Mouse (Mus musculus) hindbrain, embryonic 11.5 days (tissue): ENCODE results near the gene Tsen34. TPM values are rescaled to one million over a fixed set of nuclear protein-coding genes. Genes with fewer than 3 reads are reported as not detected.
A peak's percentile ranks its signal among the peaks of the same experiment; 100 is the strongest.

Experiments
- ATAC-seq: fragments of 200-750 bp; cut with Nextera tagmentation; 2 replicates; pipeline ENCODE4 v1.8.0; 2017; ENCODE audit warnings: mild to moderate bottlenecking, moderate TSS enrichment, moderate library complexity; ENCODE audit not compliant: low FRiP score
- DNase-seq: peaks from one replicate; pipeline ENCODE4 v3.0.0-alpha.2; 2015; ENCODE audit warnings: low spot score
- H3K27ac ChIP-seq: fragments of 300-500 bp; sonication (generic); 2 replicates; pipeline ENCODE4 v1.5.1; 2014; ENCODE audit warnings: mild to moderate bottlenecking, low read depth, low read length
- H3K27me3 ChIP-seq: fragments of 300-500 bp; sonication (generic); 2 replicates; pipeline ENCODE4 v1.6.1; 2014; ENCODE audit warnings: mild to moderate bottlenecking, low read length, moderate library complexity, mixed read lengths; ENCODE audit not compliant: control insufficient read depth, insufficient read depth
- H3K36me3 ChIP-seq: fragments of 300-500 bp; sonication (generic); 2 replicates; pipeline ENCODE4 v1.6.1; 2014; ENCODE audit warnings: mild to moderate bottlenecking, low read length, moderate library complexity, mixed read lengths; ENCODE audit not compliant: control insufficient read depth, insufficient read depth
- H3K4me1 ChIP-seq: fragments of 300-500 bp; sonication (generic); replicated peaks from 2 replicates; pipeline ENCODE4 v1.6.1; 2014; ENCODE audit warnings: low read length, mixed read lengths; ENCODE audit not compliant: control insufficient read depth, insufficient read depth
- H3K4me2 ChIP-seq: fragments of 300-500 bp; sonication (generic); replicated peaks from 2 replicates; pipeline ENCODE4 v1.6.1; 2014; ENCODE audit warnings: mild to moderate bottlenecking, low read depth, low read length
- H3K4me3 ChIP-seq: fragments of 300-500 bp; sonication (generic); 2 replicates; pipeline ENCODE4 v1.5.1; 2014; ENCODE audit warnings: low read depth, low read length
- H3K9ac ChIP-seq: fragments of 300-500 bp; sonication (generic); 2 replicates; pipeline ENCODE4 v1.6.1; 2014; ENCODE audit warnings: low read depth, low read length
- H3K9me3 ChIP-seq: fragments of 300-500 bp; sonication (generic); 2 replicates; pipeline ENCODE4 v1.6.1; 2016; ENCODE audit warnings: low read length; ENCODE audit not compliant: control insufficient read depth
- WGBS: fragments of 180-500 bp; shearing (Covaris S2); extraction: QIAGEN DNeasy Blood & Tissue Kit; methylation state at CpG from one replicate; pipeline ENCODE4 v1.1.7; 2014; 5-methylcytosine and 5-hydroxymethylcytosine counted together
- polyA plus RNA-seq: library from polyadenylated mRNA; unstranded; fragments of >200 nt; fragmentation: Nextera tagmentation; extraction: Ambion mirVana; gene quantifications from 2 replicates; pipeline ENCODE4 v1.2.1, GENCODE M21; 2014

Gene Tsen34
- polyA plus RNA-seq, 1 experiment from 2014 or later: 204 TPM

- Histone ChIP-seq H3K9me3 (no peaks in the 10 kb centered on the region), H3K9ac (no peak within 1 kb of the TSS), H3K4me3 (no peak within 1 kb of the TSS), H3K4me2 (no peak within 1 kb of the TSS), H3K36me3 (0 out of 2 replicates have a peak, but pooled peaks cover 3% of the 10 kb centered on the region), H3K27me3 (no peaks in the 10 kb centered on the region), H3K4me1 (no peaks in the 10 kb centered on the region), H3K27ac (no peak within 1 kb of the TSS)
- ATAC-seq (no peak), DNase-seq (no peak)
- WGBS: 46% methylated on average over 9 of the region's 9 CpGs
Measured at GRCm38 (mm10) chr7:3677342-3677741, 15.3 kb upstream of the Tsen34 start, which contains the start of gene Tmc4. Tmc4 (minus strand) TSS chr7:3677553.

GRCm38 (mm10) chr7:3683908-3684550 lies 8.6 kb upstream of the Tsen34 start:
- no peaks in the 10 kb centered on the region for H3K9me3 ChIP-seq
- no peaks in the 10 kb centered on the region for H3K4me1 ChIP-seq
- WGBS: 68% methylated on average over 10 of the region's 10 CpGs
- peak; percentile 66 for ATAC-seq
- H3K27ac ChIP-seq: peak overlapping the region; percentile 45; the same call in 1 of the 2 replicates
- no peaks in the 10 kb centered on the region for H3K27me3 ChIP-seq
- no peak overlapping the region for H3K4me2 ChIP-seq
- DNase-seq: peak; percentile 30
- H3K4me3 ChIP-seq: no peak overlapping the region
- 0 out of 2 replicates have a peak, but pooled peaks cover 3% of the 10 kb centered on the region for H3K36me3 ChIP-seq
- H3K9ac ChIP-seq: no peak overlapping the region

- no peaks in the 10 kb centered on the region for H3K9me3 ChIP-seq
- no peaks in the 10 kb centered on the region for H3K27me3 ChIP-seq
- no peaks in the 10 kb centered on the region for H3K4me1 ChIP-seq
- 77% methylated on average over 8 of the region's 8 CpGs for WGBS
- no peak for DNase-seq
- H3K4me3 ChIP-seq: no peak overlapping the region
- H3K4me2 ChIP-seq: no peak overlapping the region; the same call in 1 of the 2 replicates
- ATAC-seq: peak; percentile 18; the same call in 1 of the 2 replicates
- no peak overlapping the region for H3K9ac ChIP-seq
- peak overlapping the region; percentile 13; the same call in 1 of the 2 replicates for H3K27ac ChIP-seq
- 0 out of 2 replicates have a peak, but pooled peaks cover 3% of the 10 kb centered on the region for H3K36me3 ChIP-seq
Measured at GRCm38 (mm10) chr7:3684698-3685097, 8.0 kb upstream of the Tsen34 start.

DNA sequence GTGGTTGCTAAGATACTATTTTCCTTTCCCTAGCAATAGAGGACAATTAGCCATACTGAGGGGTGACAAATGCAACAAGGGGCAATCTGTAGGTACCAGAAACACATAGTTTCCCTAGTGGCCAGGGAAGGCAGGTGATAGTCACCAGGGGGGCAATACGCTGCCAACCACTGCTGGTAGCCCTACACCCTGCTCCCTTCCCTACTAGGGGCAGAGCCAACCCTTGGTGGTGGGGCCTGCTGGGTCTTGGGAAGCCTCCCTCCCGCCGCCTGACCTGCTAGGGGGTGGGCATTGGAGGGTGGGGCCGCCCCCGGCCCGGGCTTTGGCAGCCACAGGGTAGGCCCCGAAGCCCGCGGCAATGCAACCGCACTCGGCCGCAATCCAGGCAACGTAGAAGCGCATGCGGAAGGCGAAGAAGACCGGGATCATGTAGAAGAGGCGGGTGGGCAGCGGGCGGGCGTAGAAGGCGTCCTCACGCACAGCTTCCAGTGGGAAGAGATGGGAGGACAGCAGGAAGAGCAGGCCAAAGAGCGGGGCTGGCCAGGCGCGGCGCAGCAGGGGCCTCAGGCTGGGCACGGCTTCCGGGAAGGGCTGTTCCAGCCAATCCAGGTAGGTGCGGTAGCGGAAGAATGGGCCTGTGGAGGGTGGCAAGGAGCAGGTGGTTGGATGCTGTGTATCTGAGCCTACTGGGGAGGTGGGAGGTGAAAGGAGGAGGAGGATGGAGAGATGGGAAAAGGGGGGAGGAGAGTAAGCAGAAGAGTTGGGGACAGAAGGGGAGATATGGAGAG lies 7.1 kb upstream of the Tsen34 start:
- no peaks in the 10 kb centered on the region for H3K4me1 ChIP-seq
- H3K27ac ChIP-seq: no peak overlapping the region
- no peak overlapping the region; the same call in 1 of the 2 replicates for H3K4me2 ChIP-seq
- DNase-seq (no peak), ATAC-seq (no peak)
- H3K9ac ChIP-seq: no peak overlapping the region
- H3K9me3 ChIP-seq: no peaks in the 10 kb centered on the region
- H3K36me3 ChIP-seq: 0 out of 2 replicates have a peak, but pooled peaks cover 3% of the 10 kb centered on the region
- no peak overlapping the region for H3K4me3 ChIP-seq
- H3K27me3 ChIP-seq: no peaks in the 10 kb centered on the region
- WGBS: 80% methylated on average over 31 of the region's 31 CpGs

DNA sequence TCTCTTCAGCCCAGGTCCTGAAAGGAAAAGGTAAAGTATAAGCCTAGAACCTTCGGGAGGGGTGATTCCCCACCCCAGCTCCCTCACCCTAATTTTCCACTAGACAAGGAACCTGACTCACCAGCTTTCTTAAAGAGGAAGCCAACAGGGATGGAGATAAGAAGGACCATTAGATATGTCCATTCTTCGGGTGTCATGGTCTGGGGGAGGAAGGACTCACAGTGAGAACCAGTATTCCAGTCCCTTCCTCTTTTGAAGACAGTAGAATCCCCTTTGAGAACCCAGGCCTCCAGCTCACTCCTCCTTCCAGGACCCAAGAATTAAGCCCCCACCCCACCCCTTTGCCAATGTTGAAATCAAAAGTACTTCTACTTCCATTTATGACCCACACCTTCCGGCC lies 744 bp upstream of the Tsen34 start:
- Histone ChIP-seq H3K27me3 (no peaks in the 10 kb centered on the region), H3K4me2 (peak overlapping the region; percentile 83), H3K9me3 (no peaks in the 10 kb centered on the region), H3K9ac (peak overlapping the region; percentile 80), H3K4me3 (peak overlapping the region; percentile 68), H3K4me1 (peaks cover 4% of the 10 kb centered on the region; the same call in 1 of the 2 replicates), H3K36me3 (no peaks in the 10 kb centered on the region), H3K27ac (no peak overlapping the region)
- ATAC-seq (no peak), DNase-seq (no peak)
- WGBS: 39% methylated on average over 3 of the region's 3 CpGs

DNA sequence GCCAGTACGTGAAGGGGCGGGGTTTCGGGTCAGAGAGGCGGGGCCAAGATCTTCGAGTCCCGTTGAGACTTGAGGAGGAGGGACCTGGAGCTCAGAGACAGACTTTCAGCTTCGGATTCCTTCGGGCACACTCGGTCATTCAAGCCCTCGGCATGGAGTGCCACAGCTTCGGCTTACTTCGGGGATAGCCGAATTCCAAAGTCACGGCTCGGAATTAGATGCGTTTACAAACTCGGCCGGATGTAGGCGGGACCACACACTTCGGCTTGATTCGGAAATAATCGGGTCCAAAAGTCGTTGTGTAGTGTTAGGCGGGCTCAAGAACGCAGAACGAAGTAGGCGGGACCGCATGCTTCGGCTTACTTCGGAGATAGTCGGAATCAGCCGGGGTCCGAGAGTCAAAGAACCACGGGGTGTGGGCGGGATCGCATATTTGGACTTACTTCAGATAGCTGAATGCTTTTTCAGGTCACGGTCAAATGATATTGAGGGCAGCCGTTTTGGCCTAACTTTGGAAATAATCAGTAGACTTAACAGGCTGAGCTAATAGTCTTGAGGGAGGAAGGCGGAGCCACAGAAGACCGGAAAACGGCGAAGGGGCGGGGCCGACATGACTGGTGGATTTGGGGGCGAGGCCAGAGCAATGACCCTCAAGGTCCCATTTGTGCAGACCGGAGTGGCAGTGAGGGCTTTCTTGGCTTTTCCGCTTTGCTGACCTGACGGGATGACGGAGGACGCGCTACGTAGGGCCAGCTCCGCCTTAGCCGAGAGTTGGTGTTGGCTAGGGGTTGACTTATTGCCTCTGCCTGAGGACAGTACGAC lies 535 bp downstream of the Tsen34 start, which contains the start of gene Mboat7:
Gene Mboat7 (minus strand): TSS at position 537 of the 822 bp plus-strand sequence.
- DNase-seq (peak; percentile 96), ATAC-seq (peak; percentile 91)
- under 1% methylated on average over 55 of the region's 55 CpGs for WGBS
- Histone ChIP-seq H3K9me3 (no peaks in the 10 kb centered on the region), H3K4me1 (peaks cover 4% of the 10 kb centered on the region; the same call in 1 of the 2 replicates), H3K27ac (peak within 1 kb of the TSS; percentile 84), H3K27me3 (no peaks in the 10 kb centered on the region), H3K4me2 (peak within 1 kb of the TSS; percentile 83), H3K4me3 (peak within 1 kb of the TSS; percentile 68), H3K36me3 (0 out of 2 replicates have a peak, but pooled peaks cover 3% of the 10 kb centered on the region), H3K9ac (peak within 1 kb of the TSS; percentile 80)

DNA sequence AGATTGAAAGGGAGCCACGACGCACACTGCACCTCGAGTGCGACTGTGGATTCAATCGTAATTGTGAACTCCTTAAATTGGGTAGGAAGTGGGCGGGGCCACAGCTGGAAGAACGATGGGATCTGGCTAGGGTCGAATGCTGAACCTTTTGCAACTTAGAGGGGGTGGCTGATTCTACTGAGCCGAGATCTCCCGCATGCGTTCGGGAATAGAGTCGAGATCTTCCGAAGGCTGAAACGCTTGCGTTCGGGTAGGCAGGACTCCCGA lies 1.1 kb downstream of the Tsen34 start:
- DNase-seq: no peak
- under 1% methylated on average over 18 of the region's 18 CpGs for WGBS

More for the DNA sequence above, 1.1 kb downstream of the Tsen34 start:
- Histone ChIP-seq H3K27me3 (no peaks in the 10 kb centered on the region), H3K27ac (peak overlapping the region; percentile 84), H3K4me2 (peak overlapping the region; percentile 83), H3K9ac (peak overlapping the region; percentile 69), H3K36me3 (0 out of 2 replicates have a peak, but pooled peaks cover 6% of the 10 kb centered on the region), H3K9me3 (no peaks in the 10 kb centered on the region), H3K4me3 (peak overlapping the region; percentile 68), H3K4me1 (peaks cover 4% of the 10 kb centered on the region; the same call in 1 of the 2 replicates)
- ATAC-seq: no peak
